In the genomic region with DNA sequence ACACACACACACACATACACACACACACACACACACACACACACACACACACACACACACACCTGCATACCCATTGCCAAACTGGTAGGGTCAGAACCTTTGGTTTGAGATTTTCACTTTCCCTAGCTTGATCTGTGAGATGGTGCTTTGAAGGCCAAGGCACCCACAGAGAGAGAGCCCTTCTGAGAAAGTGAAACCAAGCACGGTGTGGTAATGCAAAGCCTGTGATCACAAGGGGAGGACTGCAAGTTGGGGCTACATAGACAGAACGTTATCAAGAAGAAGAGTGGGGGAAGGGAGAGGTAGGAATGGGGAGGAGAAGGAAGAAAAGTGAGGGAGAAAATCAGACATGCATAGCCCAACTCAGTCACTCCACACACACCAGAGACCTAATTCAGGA, we compare ENCODE assay signal across 20 mouse cellular contexts.
DNase-seq lines count a peak whose midpoint lies in the region; ATAC-seq lines count a peak whose summit lies in the region.
"Had no signal": no experiment of that assay in that cellular context is flagged by ENCODE, and none has a peak within 500 bp of the region (broad histone marks: within the 10 kb centered on the region; RNA-seq: fewer than 3 reads in every experiment).

No protein-coding gene starts in this region.

- DNase-seq in adrenal gland, postnatal 14 days, result peak; percentile 11
- no peak for DNase-seq in adrenal gland, postnatal 25 days
- DNase-seq in thymus, postnatal 14 days, result peak; percentile 36
- DNase-seq in thymus, postnatal 4 days, result no peak
- DNase-seq in splenic B cell, adult 2 months (ENCODE audit: low read depth, low spot score), result peak; percentile 28
- no peak for DNase-seq in frontal cortex, postnatal 25 days (ENCODE audit: low spot score in 2 of 2)
- no peak for DNase-seq in embryo, embryonic 11 days
- DNase-seq: cerebellum, postnatal 10 days; gastrocnemius, postnatal 36 days; heart, postnatal 36 days; kidney, postnatal 36 days; lung, adult 18-20 months; lung, postnatal 14 days; thymus, adult 18-20 months had no signal

- ATAC-seq in hematopoietic stem cell, adult 5-6 weeks (replicated peaks in 1 of 2; ENCODE audit: insufficient read depth in 1 of 2, low FRiP score in 2 of 2, low TSS enrichment in 1 of 2, low read depth in 1 of 2, poor library complexity in 2 of 2, severe bottlenecking in 2 of 2), result peak; percentile 63 to 72; a peak in 3 of 4 replicates
- ATAC-seq: liver, embryonic 12.5 days; midbrain, embryonic 15.5 days had no signal

- no peaks in the 10 kb centered on the region for H3K27me3 ChIP-seq in splenic B cell, adult 2 months (ENCODE audit: control insufficient read depth, insufficient read depth, low read length, poor library complexity, severe bottlenecking)
- H3K27me3 ChIP-seq: embryonic facial prominence, embryonic 12.5 days; limb, embryonic 12.5 days; liver, embryonic 12.5 days; midbrain, embryonic 15.5 days; neural tube, embryonic 15.5 days had no signal

- no peaks in the 10 kb centered on the region for H3K36me3 ChIP-seq in splenic B cell, adult 2 months (ENCODE audit: control insufficient read depth, insufficient read depth, low read length, poor library complexity, severe bottlenecking)
- H3K36me3 ChIP-seq: embryonic facial prominence, embryonic 12.5 days; limb, embryonic 12.5 days; liver, embryonic 12.5 days; midbrain, embryonic 15.5 days; neural tube, embryonic 15.5 days had no signal

Comparison
In these comparisons a context has a peak if more than half of its experiments do, and no peak if none do; other contexts are left out.
1. DNase-seq: peak in adrenal gland, postnatal 14 days (single experiment), thymus, postnatal 14 days (single experiment) and splenic B cell, adult 2 months (single experiment); none in adrenal gland, postnatal 25 days (single experiment), thymus, postnatal 4 days (single experiment), frontal cortex, postnatal 25 days (0 of 2) and embryo, embryonic 11 days (single experiment).